ENCODE assay signal across 8 mouse cellular contexts in genomic region chrX:152016151-152017145, GRCm38 (mm10). TPM values are rescaled to one million over a fixed set of nuclear protein-coding genes. Genes with fewer than 3 reads are reported as not detected.
DNase-seq lines count a peak whose midpoint lies in the region; ATAC-seq and TF ChIP-seq lines count a peak whose summit lies in the region.

Gene Ribc1, minus strand, starts transcription at chrX:152016295.
Gene Smc1a, plus strand, starts transcription at chrX:152016428.

- peaks cover 0 to 30% of the 10 kb centered on the region in 2 experiments; a peak in 2 of 4 replicates for H3K36me3 ChIP-seq in MEL (ENCODE audit: control insufficient read depth in 1 of 2, insufficient read depth in 2 of 2, low read length in 2 of 2)
- H3K36me3 ChIP-seq in hindbrain, embryonic 10.5 days: peaks cover 14% of the 10 kb centered on the region
- H3K36me3 ChIP-seq in lung, postnatal 0 days (ENCODE audit: insufficient read depth, low read length): no peaks in the 10 kb centered on the region

- no peak for TF ChIP-seq RAD21 in MEL (IDR thresholded peaks at IDR 0.05; ENCODE audit: low read depth, low read length)

- TF ChIP-seq POLR2A in MEL (IDR thresholded peaks at IDR 0.05; ENCODE audit: control insufficient read depth in 1 of 2, insufficient read depth in 1 of 2, low read depth in 1 of 2, low read length in 2 of 2, poor library complexity in 1 of 2): peak; percentile 59 to 95
- peak; percentile 32; the same call in 1 of the 2 replicates for TF ChIP-seq POLR2A in cerebellum, adult 2 months (IDR thresholded peaks at IDR 0.05; ENCODE audit: borderline replicate concordance, insufficient read depth, low read length)

- H3K9me3 ChIP-seq in MEL (replicated peaks; ENCODE audit: insufficient read depth, low read length): no peaks in the 10 kb centered on the region
- H3K9me3 ChIP-seq in hindbrain, embryonic 10.5 days: no peaks in the 10 kb centered on the region
- H3K9me3 ChIP-seq in lung, postnatal 0 days (ENCODE audit: low read length): no peaks in the 10 kb centered on the region

- peak; percentile 99 for DNase-seq in MEL (ENCODE audit: low read depth, low spot score)
- DNase-seq in cerebellum, adult 2 months: peak; percentile 89 to 92
- peak; percentile 94 for DNase-seq in forelimb bud, embryonic 11.5 days (ENCODE audit: low read depth, low spot score)
- peak; percentile 89 for DNase-seq in hindbrain, embryonic 10.5 days (ENCODE audit: low spot score)
- DNase-seq in layer of hippocampus, adult 9-11 months: peak; percentile 95
- DNase-seq in lung, postnatal 0 days (ENCODE audit: low spot score): peak; percentile 97
- peak; percentile 74 for DNase-seq in ovary, postnatal 14 days (ENCODE audit: low spot score)
- peak; percentile 87 for DNase-seq in thymus, postnatal 14 days

- H3K4me3 ChIP-seq in MEL (ENCODE audit: control insufficient read depth in 1 of 2, insufficient read depth in 1 of 2, low read depth in 2 of 2, low read length in 2 of 2): peak within 1 kb of the TSS; percentile 51 to 93
- peak within 1 kb of the TSS; percentile 78 for H3K4me3 ChIP-seq in cerebellum, adult 2 months (replicated peaks; ENCODE audit: insufficient read depth, low read depth, low read length)
- peak within 1 kb of the TSS; percentile 61 for H3K4me3 ChIP-seq in hindbrain, embryonic 10.5 days
- H3K4me3 ChIP-seq in lung, postnatal 0 days (ENCODE audit: low read depth, low read length): peak within 1 kb of the TSS; percentile 53

- TF ChIP-seq EP300 in MEL (IDR thresholded peaks at IDR 0.05; ENCODE audit: low read depth in 1 of 2, low read length in 2 of 2): no peak
- TF ChIP-seq EP300 in lung, postnatal 0 days (IDR thresholded peaks at IDR 0.05): peak; percentile 5; the same call in 1 of the 2 replicates

- peak within 1 kb of the TSS; percentile 89 for H3K9ac ChIP-seq in MEL (ENCODE audit: control insufficient read depth, low read depth, low read length, poor library complexity, severe bottlenecking)
- H3K9ac ChIP-seq in lung, postnatal 0 days (replicated peaks; ENCODE audit: low read depth): peak within 1 kb of the TSS; percentile 66

- no peaks in the 10 kb centered on the region for H3K27me3 ChIP-seq in MEL (ENCODE audit: control insufficient read depth in 1 of 2, insufficient read depth in 2 of 2, low read length in 2 of 2)
- H3K27me3 ChIP-seq in cerebellum, adult 2 months (ENCODE audit: control insufficient read depth, insufficient read depth, low read length): no peaks in the 10 kb centered on the region
- H3K27me3 ChIP-seq in hindbrain, embryonic 10.5 days (ENCODE audit: insufficient read depth, poor library complexity, severe bottlenecking): peaks cover 79% of the 10 kb centered on the region
- H3K27me3 ChIP-seq in lung, postnatal 0 days (replicated peaks; ENCODE audit: insufficient read depth, low read length): no peaks in the 10 kb centered on the region

- peaks cover 6 to 20% of the 10 kb centered on the region in 2 experiments for H3K4me1 ChIP-seq in MEL (ENCODE audit: control insufficient read depth in 1 of 2, insufficient read depth in 2 of 2, low read length in 2 of 2)
- H3K4me1 ChIP-seq in cerebellum, adult 2 months (ENCODE audit: control insufficient read depth, insufficient read depth, low read length): no peaks in the 10 kb centered on the region
- peaks cover 15% of the 10 kb centered on the region for H3K4me1 ChIP-seq in hindbrain, embryonic 10.5 days (replicated peaks)
- H3K4me1 ChIP-seq in lung, postnatal 0 days (ENCODE audit: insufficient read depth, low read depth, low read length): no peaks in the 10 kb centered on the region

- peaks cover 48% of the 10 kb centered on the region for H3K79me2 ChIP-seq in MEL (ENCODE audit: control insufficient read depth, insufficient read depth, low read length, poor library complexity)

- peak within 1 kb of the TSS; percentile 52 for H3K4me2 ChIP-seq in lung, postnatal 0 days (replicated peaks; ENCODE audit: low read depth, low read length)

- peak within 1 kb of the TSS; percentile 95 for H3K27ac ChIP-seq in MEL (ENCODE audit: control insufficient read depth, low read depth, low read length)
- peak within 1 kb of the TSS; percentile 62; the same call in 1 of the 2 replicates for H3K27ac ChIP-seq in cerebellum, adult 2 months (ENCODE audit: insufficient read depth, low read length)
- peak within 1 kb of the TSS; percentile 90 for H3K27ac ChIP-seq in hindbrain, embryonic 10.5 days
- peak within 1 kb of the TSS; percentile 92 for H3K27ac ChIP-seq in lung, postnatal 0 days (ENCODE audit: low read length)

- 8% methylated on average over 63 of the region's 64 CpGs for WGBS in cerebellum, adult 2 months
- WGBS in hindbrain, embryonic 10.5 days: 19% methylated on average over 64 of the region's 64 CpGs
- WGBS in lung, postnatal 0 days: 15% methylated on average over 64 of the region's 64 CpGs

- ATAC-seq in lung, postnatal 0 days: peak; percentile 98

- no peak for TF ChIP-seq CTCF in MEL (IDR thresholded peaks at IDR 0.05 in 2 of 3, conservative IDR thresholded peaks at IDR 0.05 in 1 of 3; ENCODE audit: control insufficient read depth in 1 of 3, insufficient read depth in 1 of 3, low read depth in 2 of 3, low read length in 3 of 3, poor library complexity in 1 of 3, severe bottlenecking in 1 of 3)
- no peak for TF ChIP-seq CTCF in cerebellum, adult 2 months (IDR thresholded peaks at IDR 0.05; ENCODE audit: borderline replicate concordance, insufficient read depth, low read depth, low read length)
- no peak for TF ChIP-seq CTCF in lung, postnatal 0 days (IDR thresholded peaks at IDR 0.05)

TF ChIP-seq in MEL, 35 proteins besides CTCF, POLR2A, EP300 and RAD21 (continues in another document):
- TF ChIP-seq NRF1 (IDR thresholded peaks at IDR 0.05; ENCODE audit: insufficient read depth, low read depth, low read length, poor library complexity, severe bottlenecking) (peak; percentile 68), USF1 (IDR thresholded peaks at IDR 0.05; ENCODE audit: low read depth, low read length) (peak; percentile 20; the same call in 1 of the 2 replicates), BHLHE40 (IDR thresholded peaks at IDR 0.05; ENCODE audit: borderline replicate concordance, low read depth, low read length) (no peak), ZC3H11A (IDR thresholded peaks at IDR 0.05; ENCODE audit: low read depth, low read length) (no peak), TBP (IDR thresholded peaks at IDR 0.05; ENCODE audit: low read depth, low read length) (peak; percentile 85), MEF2A (IDR thresholded peaks at IDR 0.05; ENCODE audit: extremely low read depth, insufficient replicate concordance, low read depth, low read length, poor library complexity, severe bottlenecking) (no peak), TAL1 (IDR thresholded peaks at IDR 0.05; ENCODE audit: low read length) (no peak), POLR2AphosphoS2 (IDR thresholded peaks at IDR 0.05; ENCODE audit: low read length) (peak; percentile 88; the same call in 1 of the 2 replicates), ETS1 (IDR thresholded peaks at IDR 0.05; ENCODE audit: low read depth, low read length) (0 out of 2 replicates have a peak, but pooled peaks have one; percentile 38), CHD2 (IDR thresholded peaks at IDR 0.05; ENCODE audit: low read length) (peak; percentile 96), GATA1 (IDR thresholded peaks at IDR 0.05; ENCODE audit: low read depth, low read length) (no peak), SMC3 (IDR thresholded peaks at IDR 0.05; ENCODE audit: low read depth, low read length) (no peak), MAX (IDR thresholded peaks at IDR 0.05; ENCODE audit: low read length) (peak; percentile 92), MXI1 (IDR thresholded peaks at IDR 0.05; ENCODE audit: low read depth, low read length) (peak; percentile 87), JUND (IDR thresholded peaks at IDR 0.05; ENCODE audit: low read depth, low read length) (no peak), NELFE (IDR thresholded peaks at IDR 0.05; ENCODE audit: low read depth, low read length) (peak; percentile 89), KAT2A (conservative IDR thresholded peaks at IDR 0.05; ENCODE audit: low read depth, low read length) (peak; percentile 83), TCF12 (IDR thresholded peaks at IDR 0.05; ENCODE audit: low read depth, low read length) (0 out of 2 replicates have a peak, but pooled peaks have one; percentile 9), E2F4 (IDR thresholded peaks at IDR 0.05; ENCODE audit: borderline replicate concordance, low read depth, low read length) (peak; percentile 98), GABPA (IDR thresholded peaks at IDR 0.05; ENCODE audit: low read depth, low read length) (no peak), SIN3A (IDR thresholded peaks at IDR 0.05; ENCODE audit: low read length) (peak; percentile 93), MAFK (IDR thresholded peaks at IDR 0.05; ENCODE audit: borderline replicate concordance, low read depth, low read length) (no peak), HCFC1 (IDR thresholded peaks at IDR 0.05; ENCODE audit: low read depth, low read length) (peak; percentile 94), CHD1 (IDR thresholded peaks at IDR 0.05; ENCODE audit: low read depth, low read length) (peak; percentile 99), MYB (IDR thresholded peaks at IDR 0.05; ENCODE audit: low read depth, low read length) (no peak), POLR2AphosphoS5 (IDR thresholded peaks at IDR 0.05; ENCODE audit: borderline replicate concordance, low read depth, low read length) (peak; percentile 43; the same call in 1 of the 2 replicates), USF2 (IDR thresholded peaks at IDR 0.05; ENCODE audit: borderline replicate concordance in 1 of 2, insufficient read depth in 1 of 2, low read depth in 1 of 2, low read length in 2 of 2) (no peak), ZNF384 (IDR thresholded peaks at IDR 0.05; ENCODE audit: low read depth, low read length) (no peak), MYC (IDR thresholded peaks at IDR 0.05; ENCODE audit: low read depth, low read length) (peak; percentile 98)

RNA-seq across cellular contexts. Expression of gene Ribc1, which starts in this region (rescaled TPM):
- 5.3 and 7.7 TPM in 2 replicates for total RNA-seq in MEL (2012; rRNA removed)
- polyA plus RNA-seq in MEL (2012; ENCODE audit: insufficient read depth in 1 of 2, insufficient read length in 2 of 2, low read depth in 1 of 2, low replicate concordance in 2 of 2, missing spikeins in 1 of 2): 1 to 10 TPM in 1 of 2 experiments, not detected in 1; 9.8 TPM
- 0.54 and 0.68 TPM in 2 replicates for polyA plus RNA-seq in cerebellum, adult 2 months (2012; rRNA removed)
- polyA plus RNA-seq in hindbrain, embryonic 10.5 days (2016; fragmentation: Nextera tagmentation; extraction: Ambion mirVana): 4.5 and 4.9 TPM in 2 replicates
- polyA plus RNA-seq in lung, postnatal 0 days (2015; fragmentation: Nextera tagmentation; extraction: Ambion mirVana): 3.2 and 5.2 TPM in 2 replicates

RNA-seq across cellular contexts. Expression of gene Smc1a, which starts in this region (rescaled TPM):
- 84.7 and 99.8 TPM in 2 replicates for total RNA-seq in MEL (2012; rRNA removed)
- polyA plus RNA-seq in MEL (2012; ENCODE audit: insufficient read depth in 1 of 2, insufficient read length in 2 of 2, low read depth in 1 of 2, low replicate concordance in 2 of 2, missing spikeins in 1 of 2): 100 to 1,000 TPM; 174 to 188 TPM
- 59.9 and 61.2 TPM in 2 replicates for polyA plus RNA-seq in cerebellum, adult 2 months (2012; rRNA removed)
- 71.1 and 107 TPM in 2 replicates for polyA plus RNA-seq in hindbrain, embryonic 10.5 days (2016; fragmentation: Nextera tagmentation; extraction: Ambion mirVana)
- 44.5 and 49.3 TPM in 2 replicates for polyA plus RNA-seq in lung, postnatal 0 days (2015; fragmentation: Nextera tagmentation; extraction: Ambion mirVana)

Comparison
In these comparisons a context has a peak if more than half of its experiments do, and no peak if none do; other contexts are left out.
1. Peak in every context shown above with its lines: DNase-seq, ATAC-seq, H3K4me3 ChIP-seq and H3K27ac ChIP-seq.